Mouse (Mus musculus) embryonic facial prominence, embryonic 14.5 days (tissue): Measurements from ENCODE around the gene Ccdc182. TPM values are rescaled to one million over a fixed set of nuclear protein-coding genes. Genes with fewer than 3 reads are reported as not detected.

Experiments
- polyA plus RNA-seq: library from polyadenylated mRNA; unstranded; fragments of >200 nt; fragmentation: Nextera tagmentation; extraction: Ambion mirVana; gene quantifications from 2 replicates; pipeline ENCODE4 v1.2.1, GENCODE M21; 2014

The Ccdc182 gene
- polyA plus RNA-seq, 1 experiment from 2014 or later: not detected

Other genes with a start within 250 kb of the Ccdc182 start
- gene Srsf1, start 246.7 kb upstream of the Ccdc182 start, polyA plus RNA-seq: 291 and 327 TPM in 2 replicates
- 35.3 and 36.6 TPM in 2 replicates for gene Vezf1, start 225.8 kb upstream of the Ccdc182 start, polyA plus RNA-seq
- gene Cuedc1, start 196.0 kb upstream of the Ccdc182 start, polyA plus RNA-seq: 17.4 and 17.7 TPM in 2 replicates
- 55.6 and 59.4 TPM in 2 replicates for gene Mrps23, start 89.7 kb upstream of the Ccdc182 start, polyA plus RNA-seq